Mouse (Mus musculus): Measurements from ENCODE around the gene Cela3a.

GRCm38 (mm10) chr4:137368198-137368597 lies 41.4 kb downstream of the Cela3a start:
- TF ChIP-seq TCF12 (IDR thresholded peaks at IDR 0.05; ENCODE audit: low read depth, low read length) (no peak), CTCF (IDR thresholded peaks at IDR 0.05 in 2 of 3, conservative IDR thresholded peaks at IDR 0.05 in 1 of 3; ENCODE audit: control insufficient read depth in 1 of 3, insufficient read depth in 1 of 3, low read depth in 2 of 3, low read length in 3 of 3, poor library complexity in 1 of 3, severe bottlenecking in 1 of 3) (no peak), POLR2A (IDR thresholded peaks at IDR 0.05; ENCODE audit: control insufficient read depth in 1 of 2, insufficient read depth in 1 of 2, low read depth in 1 of 2, low read length in 2 of 2, poor library complexity in 1 of 2) (no peak), EP300 (IDR thresholded peaks at IDR 0.05; ENCODE audit: low read depth in 1 of 2, low read length in 2 of 2) (no peak), GATA1 (IDR thresholded peaks at IDR 0.05; ENCODE audit: low read depth, low read length) (no peak), ZNF384 (IDR thresholded peaks at IDR 0.05; ENCODE audit: low read depth, low read length) (no peak), MAFK (IDR thresholded peaks at IDR 0.05; ENCODE audit: borderline replicate concordance, low read depth, low read length) (no peak), E2F4 (IDR thresholded peaks at IDR 0.05; ENCODE audit: borderline replicate concordance, low read depth, low read length) (no peak), GABPA (IDR thresholded peaks at IDR 0.05; ENCODE audit: low read depth, low read length) (no peak), MYC (IDR thresholded peaks at IDR 0.05; ENCODE audit: low read depth, low read length) (no peak), CHD1 (IDR thresholded peaks at IDR 0.05; ENCODE audit: low read depth, low read length) (no peak)

Data from MEL (cell line).